Comparison of ENCODE assay signal across 8 mouse cellular contexts in genomic region chr19:28365897-28366296, GRCm38 (mm10).
A peak's percentile ranks its signal among the peaks of the same experiment; 100 is the strongest.
DNase-seq lines count a peak whose midpoint lies in the region; ATAC-seq lines count a peak whose summit lies in the region.

No protein-coding gene starts in this region.

- intact Hi-C loops in gastrocnemius, postnatal 36 days (cut with DNase I): no loop called here

- peak; percentile 16 to 40 for DNase-seq in cerebellum, postnatal 25 days
- no peak for DNase-seq in cerebellum, adult 9-10 months
- peak; percentile 26 for DNase-seq in ovary, postnatal 36 days (ENCODE audit: low spot score)
- DNase-seq in ovary, postnatal 14 days (ENCODE audit: low spot score): no peak
- peak; percentile 55 for DNase-seq in embryo, embryonic 9.5 days (ENCODE audit: extremely low spot score)
- DNase-seq in thymus, postnatal 36 days: peak; percentile 39 to 45
- no peak for DNase-seq in gastrocnemius, postnatal 36 days

- ATAC-seq in megakaryocyte-erythroid progenitor cell, adult 5-6 weeks (replicated peaks; ENCODE audit: low FRiP score, low TSS enrichment, poor library complexity, severe bottlenecking): peak; percentile 67; the same call in 1 of the 2 replicates

Comparison
In these comparisons a context has a peak if more than half of its experiments do, and no peak if none do; other contexts are left out.
1. DNase-seq: peak in cerebellum, postnatal 25 days (2 of 2), ovary, postnatal 36 days (single experiment), embryo, embryonic 9.5 days (single experiment) and thymus, postnatal 36 days (2 of 2); none in cerebellum, adult 9-10 months (single experiment), ovary, postnatal 14 days (single experiment) and gastrocnemius, postnatal 36 days (0 of 2).